Mouse (Mus musculus) kidney, adult 2 months (tissue): ENCODE measurements at regions not wholly inside any gene's neighbourhood (a gene's known extent, or its start where the extent isn't known, plus 50 kb on each side); places are given as distances from the start of the nearest gene placed in this dataset.

Experiments
- DNase-seq: peaks from one replicate; pipeline ENCODE4 v3.0.0; 2021
- H3K27ac ChIP-seq: fragments of 200-500 bp; 2 replicates; pipeline ENCODE4 v1.5.1; 2012; ENCODE audit warnings: low read depth, low read length, control low read depth, inconsistent platforms; ENCODE audit not compliant: insufficient read depth
- H3K27me3 ChIP-seq: fragments of 200-500 bp; replicated peaks from 2 replicates; pipeline ENCODE4 v1.6.1; 2012; ENCODE audit warnings: mild to moderate bottlenecking, moderate library complexity, low read length, inconsistent platforms; ENCODE audit not compliant: control insufficient read depth, insufficient read depth
- H3K36me3 ChIP-seq: fragments of 200-500 bp; 2 replicates; pipeline ENCODE4 v1.6.1; 2012; ENCODE audit warnings: mild to moderate bottlenecking, moderate library complexity, low read length, inconsistent platforms; ENCODE audit not compliant: control insufficient read depth, insufficient read depth
- H3K4me1 ChIP-seq: fragments of 200-500 bp; 2 replicates; pipeline ENCODE4 v1.6.1; 2011; ENCODE audit warnings: low read length; ENCODE audit not compliant: control insufficient read depth, insufficient read depth
- H3K4me3 ChIP-seq: fragments of 200-500 bp; 2 replicates; pipeline ENCODE4 v1.5.1; 2011; ENCODE audit warnings: mild to moderate bottlenecking, low read depth, low read length, control low read depth; ENCODE audit not compliant: insufficient read depth
- CTCF ChIP-seq: fragments of 200-500 bp; conservative IDR thresholded peaks from 2 replicates; pipeline ENCODE4 v1.5.1; 2011; ENCODE audit warnings: low read depth, mild to moderate bottlenecking, control low read depth, low read length, moderate library complexity, mixed read lengths; ENCODE audit not compliant: insufficient read depth, insufficient read length
- POLR2A ChIP-seq: fragments of 200-500 bp; IDR thresholded peaks from one replicate; pipeline ENCODE4 v1.6.1; 2011; ENCODE audit warnings: low read depth, low read length, control low read depth
- WGBS: fragments of 180-500 bp; shearing (Covaris S2); methylation state at CpG from one replicate; pipeline ENCODE4 v1.1.7; 2018; 5-methylcytosine and 5-hydroxymethylcytosine counted together

- H3K36me3 ChIP-seq = no peaks in the 10 kb centered on the region
- TF ChIP-seq POLR2A = no peak
- 94% methylated on average over 6 of the region's 6 CpGs for WGBS
- no peaks in the 10 kb centered on the region for H3K27me3 ChIP-seq
- no peak overlapping the region for H3K4me3 ChIP-seq
- H3K27ac ChIP-seq = no peak overlapping the region
- H3K4me1 ChIP-seq = peaks cover 3% of the 10 kb centered on the region; the same call in 1 of the 2 replicates
- no peak for DNase-seq
Measured at GRCm38 (mm10) chr3:41458156-41458555, 97.4 kb upstream of the Jade1 start.

DNA sequence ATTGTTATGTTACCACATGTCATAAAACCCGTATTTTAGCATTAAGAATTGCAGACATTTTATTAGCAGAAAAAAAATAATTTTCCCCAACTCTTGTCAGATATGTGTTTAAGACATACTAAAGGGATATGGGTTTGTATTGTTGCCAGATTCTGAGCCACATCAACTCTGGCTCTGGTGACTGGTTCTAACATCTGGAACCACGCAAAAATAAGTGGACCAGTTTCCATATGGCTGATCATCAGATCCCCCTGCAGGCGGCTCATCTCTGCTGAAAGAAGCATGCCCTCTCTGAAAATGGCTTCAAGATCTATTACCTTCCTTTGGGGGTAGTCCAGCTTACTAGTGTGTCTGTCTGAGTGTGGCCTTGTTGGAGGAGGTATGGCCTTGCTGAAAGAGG lies 102.0 kb upstream of the Jade1 start:
- no peak for TF ChIP-seq CTCF
- no peak for TF ChIP-seq POLR2A
- 77% methylated on average over 3 of the region's 3 CpGs for WGBS
- Histone ChIP-seq H3K27ac (no peak overlapping the region), H3K27me3 (no peaks in the 10 kb centered on the region), H3K4me3 (no peak overlapping the region), H3K36me3 (no peaks in the 10 kb centered on the region), H3K4me1 (no peaks in the 10 kb centered on the region)
- DNase-seq = no peak

GRCm38 (mm10) chr3:41452716-41453090 lies 102.8 kb upstream of the Jade1 start:
- 48% methylated on average over 3 of the region's 3 CpGs for WGBS
- Histone ChIP-seq H3K27me3 (no peaks in the 10 kb centered on the region), H3K36me3 (no peaks in the 10 kb centered on the region), H3K27ac (no peak overlapping the region), H3K4me1 (no peaks in the 10 kb centered on the region), H3K4me3 (no peak overlapping the region)
- DNase-seq = no peak
- TF ChIP-seq POLR2A (no peak), CTCF (no peak)

- no peaks in the 10 kb centered on the region for H3K4me1 ChIP-seq
- DNase-seq = no peak
- 51% methylated on average over 3 of the region's 3 CpGs for WGBS
- H3K27ac ChIP-seq = no peak overlapping the region
- no peaks in the 10 kb centered on the region for H3K27me3 ChIP-seq
- H3K4me3 ChIP-seq = no peak overlapping the region
- no peak for TF ChIP-seq CTCF
- TF ChIP-seq POLR2A = no peak
- H3K36me3 ChIP-seq = no peaks in the 10 kb centered on the region
Measured at GRCm38 (mm10) chr3:41452020-41452715, 103.4 kb upstream of the Jade1 start.

DNA sequence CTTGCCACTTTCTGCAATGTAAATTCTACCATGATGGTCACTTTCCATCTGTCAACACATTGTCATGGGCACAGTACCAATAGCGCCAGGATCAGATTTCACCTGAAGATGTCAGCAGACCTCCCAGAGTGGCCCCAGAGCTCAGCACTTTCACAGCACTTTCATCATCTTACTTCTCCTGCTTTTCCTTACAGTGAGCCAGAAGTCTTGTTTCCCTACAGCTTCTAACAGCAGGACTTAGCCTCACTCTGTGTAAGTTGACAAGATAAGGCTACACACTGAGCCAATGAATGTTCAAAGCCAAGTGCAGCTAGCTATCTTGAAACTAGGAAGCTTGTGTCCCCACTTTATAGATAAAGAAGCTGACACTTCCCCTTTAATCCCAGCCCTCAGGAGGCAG lies 104.8 kb upstream of the Jade1 start:
- no peak for DNase-seq
- 81% methylated on average over 1 of the region's 1 CpGs for WGBS
- TF ChIP-seq CTCF (no peak), POLR2A (no peak)
- Histone ChIP-seq H3K4me1 (no peaks in the 10 kb centered on the region), H3K36me3 (no peaks in the 10 kb centered on the region), H3K27me3 (no peaks in the 10 kb centered on the region), H3K4me3 (no peak overlapping the region), H3K27ac (no peak overlapping the region)

DNA sequence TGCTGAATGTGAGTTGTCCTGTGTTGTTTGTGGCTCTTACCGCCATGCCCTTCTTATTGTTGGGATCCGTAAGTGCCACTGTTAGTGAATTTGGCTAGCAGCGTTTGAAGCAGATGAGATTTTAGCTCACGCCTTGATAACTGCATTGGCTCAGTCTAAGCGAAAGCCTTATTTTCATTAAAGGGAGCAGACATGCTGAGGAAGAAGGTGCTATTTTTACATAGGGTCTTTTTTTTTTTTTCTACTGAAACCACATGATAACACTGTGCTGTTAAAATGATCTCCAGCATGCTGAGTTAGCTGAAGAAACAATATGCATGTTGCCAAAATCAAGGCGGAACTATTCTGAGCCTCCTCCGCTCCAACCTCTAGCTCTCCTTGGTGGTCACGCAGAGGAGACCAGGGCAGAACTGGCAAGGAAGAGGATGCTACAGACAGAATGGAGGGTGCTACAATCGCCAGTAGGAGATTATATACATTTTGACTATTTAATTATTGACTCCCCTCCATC lies 111.2 kb upstream of the Jade1 start:
- Histone ChIP-seq H3K36me3 (no peaks in the 10 kb centered on the region), H3K4me3 (no peak overlapping the region), H3K4me1 (no peaks in the 10 kb centered on the region), H3K27ac (no peak overlapping the region), H3K27me3 (no peaks in the 10 kb centered on the region)
- DNase-seq = no peak
- TF ChIP-seq POLR2A = no peak
- TF ChIP-seq CTCF = no peak
- 94% methylated on average over 9 of the region's 9 CpGs for WGBS

DNA sequence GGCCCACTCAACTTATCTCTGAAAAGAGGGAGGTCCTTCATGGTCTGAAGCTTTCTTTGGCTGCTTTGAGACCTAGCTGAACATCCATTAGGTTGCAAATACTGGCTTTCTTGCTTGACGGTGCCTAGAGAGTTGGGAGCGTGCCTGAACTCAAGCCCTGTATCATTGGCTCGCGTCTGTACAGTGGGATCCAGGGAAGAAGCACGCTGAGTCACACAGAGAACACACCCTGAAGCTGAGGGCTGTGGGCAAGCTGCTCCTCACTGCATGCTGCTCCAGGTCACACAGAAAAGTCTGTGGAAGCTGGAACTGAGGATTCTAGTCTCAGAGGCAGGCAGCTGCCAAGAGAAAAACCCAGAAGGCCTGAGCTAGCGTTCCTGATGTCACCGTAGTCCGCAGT lies 119.3 kb upstream of the Jade1 start:
- Histone ChIP-seq H3K36me3 (no peaks in the 10 kb centered on the region), H3K4me1 (peaks cover 12% of the 10 kb centered on the region; the same call in 1 of the 2 replicates), H3K4me3 (no peak overlapping the region), H3K27me3 (no peaks in the 10 kb centered on the region), H3K27ac (no peak overlapping the region)
- 90% methylated on average over 8 of the region's 8 CpGs for WGBS
- TF ChIP-seq CTCF = no peak
- no peak for TF ChIP-seq POLR2A
- no peak for DNase-seq
